Mouse (Mus musculus) cerebellum, adult 18-20 months (tissue): ENCODE data around the gene A830018L16Rik.
"Not testable (repeated sequence)": the region's sequence is repeated elsewhere in the genome, so short reads cannot be mapped to it uniquely, and the experiment has no call there.

Experiments
- DNase-seq, 2 experiments: peaks; one replicate each; pipeline ENCODE4 v3.0.0; 2021

Gene A830018L16Rik

DNA sequence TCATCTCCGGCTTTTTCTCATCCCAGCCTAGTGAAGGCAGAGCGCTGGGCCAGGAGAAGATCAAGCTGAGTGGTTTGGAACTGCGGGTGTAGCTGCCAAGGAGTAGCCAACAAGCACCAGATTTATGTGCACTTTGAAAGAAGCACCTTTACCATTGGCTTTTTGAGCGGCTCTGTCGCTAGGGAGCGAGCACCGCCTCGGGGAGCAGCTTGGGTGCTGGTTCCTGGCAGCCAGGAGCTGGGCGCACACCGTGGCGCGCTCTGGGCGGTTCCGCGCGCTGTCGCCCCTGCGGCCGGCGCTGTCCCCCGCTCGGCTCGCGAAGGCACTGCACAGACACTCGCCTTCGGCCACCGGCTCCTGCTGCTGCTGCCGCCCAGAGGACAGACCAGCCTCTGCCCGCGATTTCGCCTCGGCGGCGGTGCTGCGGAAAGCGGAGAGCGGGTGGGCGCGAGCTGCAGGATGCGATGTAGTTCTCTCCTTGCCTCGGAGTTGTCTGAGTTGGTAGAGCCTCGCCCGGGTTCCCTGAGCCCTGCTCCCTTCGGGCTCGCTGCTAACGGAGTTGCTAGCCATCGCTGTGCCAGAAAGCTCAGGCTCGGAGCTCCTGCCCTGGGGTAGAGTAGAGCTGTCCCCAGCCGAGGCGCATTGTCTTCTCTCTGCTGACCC lies at the start of gene A830018L16Rik:
Gene A830018L16Rik, plus strand, starts transcription at position 212 of the 663 bp plus-strand sequence.
- peak; percentile 31 to 68 for DNase-seq

DNA sequence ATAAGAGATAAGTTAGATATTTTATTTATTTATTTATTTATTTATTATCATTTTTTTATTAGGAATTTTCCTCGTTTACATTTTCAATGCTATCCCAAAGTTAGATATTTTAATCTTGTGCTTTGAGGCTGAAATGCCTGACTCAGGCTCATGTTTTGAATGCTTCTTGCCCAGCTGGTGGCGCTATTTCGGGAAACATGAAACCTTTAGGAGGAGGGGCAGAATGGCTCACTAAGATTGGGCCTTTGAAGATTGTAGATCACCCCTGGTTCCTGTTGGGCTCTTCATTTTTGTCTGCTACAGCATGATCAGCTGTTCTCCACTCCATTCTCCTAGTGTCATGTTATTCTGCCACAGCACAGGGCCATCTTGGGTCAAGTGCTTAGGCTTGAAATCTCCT lies 28.1 kb upstream of the A830018L16Rik start:
- DNase-seq, result no peak

DNA sequence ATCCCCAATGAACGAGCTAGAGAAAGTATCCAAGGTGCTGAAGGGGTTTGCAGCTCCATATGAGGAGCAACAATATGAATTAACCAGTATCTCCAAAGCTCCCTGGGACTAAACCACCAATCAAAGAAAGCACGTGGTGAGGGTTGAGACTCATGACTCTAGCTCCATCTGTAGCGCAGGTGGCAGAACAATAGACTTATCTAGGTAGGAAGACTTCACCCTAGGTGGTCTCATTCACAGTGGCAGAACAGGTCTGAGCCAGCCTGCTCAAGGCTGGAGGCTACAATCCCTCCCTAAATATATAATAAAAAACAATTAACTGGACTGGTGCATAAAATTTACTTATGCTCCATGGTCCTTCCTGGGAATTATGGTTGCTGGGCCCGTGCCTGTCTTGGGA lies 18.5 kb upstream of the A830018L16Rik start:
- DNase-seq, result no peak

DNA sequence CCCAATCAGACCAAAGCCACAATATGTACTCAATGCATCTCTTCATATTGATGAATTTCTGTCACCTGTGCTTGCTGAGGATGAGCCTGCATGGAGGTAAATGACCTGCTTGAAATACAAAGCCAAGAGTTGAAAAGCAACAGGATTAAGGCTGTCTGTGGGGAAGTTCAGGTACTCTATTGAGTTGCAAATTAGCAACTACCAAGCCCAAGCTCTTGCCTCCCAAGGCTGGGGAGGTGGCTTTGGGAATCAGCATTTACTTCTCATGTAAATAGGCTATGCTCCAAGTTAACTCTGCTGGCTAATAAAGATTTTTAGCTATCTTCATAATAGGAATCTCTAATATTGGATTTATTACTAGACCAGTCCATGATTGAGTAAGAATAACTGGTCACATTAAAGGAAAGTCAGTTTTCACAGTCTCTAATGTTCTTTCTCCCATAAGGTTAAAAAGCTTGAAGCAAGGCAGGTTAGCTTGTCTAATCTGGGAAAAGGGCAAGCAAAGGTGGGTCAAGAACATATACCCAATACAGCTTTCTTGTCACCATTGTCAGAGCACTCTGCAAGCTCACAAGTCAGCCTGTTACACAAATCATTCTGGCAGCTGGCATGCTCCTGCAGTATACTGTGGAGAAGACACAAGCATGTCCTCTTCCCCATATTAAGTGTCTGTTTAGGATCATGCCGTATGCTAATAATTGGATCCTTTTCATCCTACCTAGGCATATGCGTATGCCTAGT lies 17.7 kb upstream of the A830018L16Rik start:
- no peak for DNase-seq

DNA sequence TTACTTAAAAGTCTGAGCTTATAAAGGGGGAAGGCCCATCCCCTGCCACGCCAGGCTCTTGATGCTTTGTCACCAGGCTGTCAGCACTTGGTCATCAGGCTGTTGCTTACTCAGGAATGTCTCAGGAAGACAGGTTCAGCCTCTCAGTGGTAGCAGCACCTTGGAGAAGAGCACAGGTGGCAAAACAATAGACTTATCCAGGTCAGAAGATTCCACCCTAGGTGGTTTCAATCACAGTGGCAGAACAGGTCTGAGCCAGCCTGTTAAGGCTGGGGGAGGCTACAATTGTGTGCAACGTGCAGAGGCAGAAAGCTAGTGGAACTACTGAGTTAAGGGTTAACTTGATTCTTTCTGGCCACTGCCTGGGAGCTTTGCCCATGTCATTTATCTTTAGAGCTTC lies 12.7 kb upstream of the A830018L16Rik start:
- no peak for DNase-seq

DNA sequence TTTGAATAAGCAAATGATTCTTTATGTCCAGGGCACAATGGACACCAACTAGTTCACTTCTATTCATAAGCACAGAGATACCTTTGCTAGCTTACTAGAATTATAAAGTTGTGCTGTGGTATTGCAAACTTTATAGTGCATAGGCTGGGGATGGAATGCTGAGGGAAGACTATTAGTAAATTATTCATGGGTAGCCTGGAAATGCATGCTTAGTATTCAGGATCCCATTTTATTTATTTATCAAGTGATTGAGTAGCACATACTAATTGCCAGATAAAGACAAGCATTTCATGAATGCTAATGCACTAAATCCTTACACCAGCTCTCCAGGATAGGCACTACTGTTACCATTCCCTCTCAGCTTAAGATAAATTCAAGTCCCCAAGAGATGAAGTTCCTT lies 8.4 kb upstream of the A830018L16Rik start:
- no peak for DNase-seq

DNA sequence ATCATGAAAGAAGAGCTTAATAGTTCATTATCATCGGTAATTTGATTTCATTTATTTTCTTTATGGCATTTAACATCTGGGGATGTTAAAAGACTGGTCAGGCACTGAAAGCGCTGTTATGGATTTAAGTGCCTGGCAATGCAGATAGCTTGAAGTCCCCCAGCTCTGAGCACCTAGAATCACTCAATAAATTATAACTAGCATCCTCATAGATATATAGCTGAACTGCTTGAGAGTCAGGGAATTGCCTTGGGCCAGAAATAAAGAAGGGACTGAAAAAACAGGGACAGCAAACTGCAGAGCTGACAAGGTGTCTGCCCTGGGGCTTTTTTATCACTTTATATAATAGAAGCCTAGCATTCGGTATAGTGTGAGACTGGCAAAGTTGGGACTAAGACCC lies 7.9 kb upstream of the A830018L16Rik start:
- no peak for DNase-seq

DNA sequence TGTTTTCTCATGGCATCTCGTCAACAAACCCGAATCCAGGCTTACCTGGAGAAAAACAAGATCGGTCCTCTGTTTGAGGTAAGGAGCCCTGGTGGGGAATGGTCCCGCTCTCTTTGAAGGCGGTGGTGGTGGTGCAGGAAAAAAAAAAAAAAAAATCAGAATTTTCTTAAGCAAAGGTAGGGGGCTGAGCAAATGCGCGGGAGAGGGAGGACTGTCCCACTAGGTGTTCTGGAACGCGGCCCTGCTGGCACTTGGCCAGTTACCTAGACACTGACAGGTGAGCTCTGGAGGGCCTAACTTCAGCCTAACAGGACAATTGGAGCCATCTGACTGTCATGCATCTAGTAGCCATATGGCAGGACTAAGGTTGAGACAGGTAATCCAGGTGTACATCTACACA lies 655 bp downstream of the A830018L16Rik start:
- DNase-seq, result peak; percentile 16 to 51

DNA sequence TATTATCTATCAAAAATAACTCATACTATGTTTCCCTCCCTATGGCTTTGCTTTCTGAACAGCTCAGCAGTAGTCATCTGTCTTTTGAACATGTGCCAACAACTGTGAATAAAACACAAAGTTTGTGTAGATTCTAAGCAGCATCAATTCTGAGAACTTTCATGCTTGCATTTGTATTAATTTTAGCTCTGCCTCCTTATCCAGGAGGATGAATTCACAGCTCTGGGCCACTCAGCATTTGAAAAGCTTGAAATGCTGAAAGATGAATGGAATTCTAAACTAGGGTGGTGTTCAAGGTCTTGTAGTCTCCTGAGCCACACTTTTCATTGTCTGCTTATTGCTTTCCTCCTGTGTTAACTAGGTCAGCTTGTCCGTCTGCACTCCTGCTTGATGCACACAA lies 13.4 kb downstream of the A830018L16Rik start:
- DNase-seq, result no peak

DNA sequence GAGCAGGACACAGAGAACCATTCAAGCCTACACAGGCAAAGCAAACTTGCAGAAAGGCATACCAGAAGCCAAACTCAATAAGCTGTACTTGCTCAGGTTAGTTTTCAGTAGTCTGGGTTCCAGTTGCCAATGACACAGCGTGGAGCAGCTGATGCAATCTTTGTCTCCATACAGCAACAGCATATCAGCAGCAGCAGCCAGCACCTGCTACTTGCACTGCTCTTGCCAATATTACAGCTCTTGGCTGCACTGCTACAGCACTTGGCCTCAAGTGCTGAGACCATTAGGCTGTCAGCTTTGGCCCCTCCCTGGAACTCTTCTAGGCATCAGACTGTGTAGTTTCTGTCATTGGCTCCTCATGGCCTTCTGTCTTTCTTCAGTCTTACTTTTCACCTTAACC lies 44.4 kb downstream of the A830018L16Rik start:
- DNase-seq, result no peak

DNA sequence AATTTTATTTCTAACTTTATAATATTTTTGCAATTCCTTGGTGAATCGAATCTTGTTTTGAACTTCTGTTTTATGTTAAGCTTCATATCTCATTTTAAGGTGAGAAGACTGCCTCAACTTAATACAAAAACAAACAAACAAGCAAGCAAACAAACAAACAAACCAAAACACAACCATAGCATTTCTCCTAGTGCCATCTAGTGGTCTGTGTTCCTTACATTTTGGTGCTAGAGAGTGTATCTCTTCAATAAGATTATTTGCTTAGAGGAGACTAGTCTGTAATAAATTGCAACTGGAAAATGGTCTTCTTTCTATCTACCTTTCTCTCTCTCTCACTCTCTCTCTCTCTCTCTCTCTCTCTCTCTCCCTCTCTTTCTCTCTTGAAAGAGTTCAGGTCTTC lies 52.4 kb downstream of the A830018L16Rik start:
- DNase-seq, result no peak

DNA sequence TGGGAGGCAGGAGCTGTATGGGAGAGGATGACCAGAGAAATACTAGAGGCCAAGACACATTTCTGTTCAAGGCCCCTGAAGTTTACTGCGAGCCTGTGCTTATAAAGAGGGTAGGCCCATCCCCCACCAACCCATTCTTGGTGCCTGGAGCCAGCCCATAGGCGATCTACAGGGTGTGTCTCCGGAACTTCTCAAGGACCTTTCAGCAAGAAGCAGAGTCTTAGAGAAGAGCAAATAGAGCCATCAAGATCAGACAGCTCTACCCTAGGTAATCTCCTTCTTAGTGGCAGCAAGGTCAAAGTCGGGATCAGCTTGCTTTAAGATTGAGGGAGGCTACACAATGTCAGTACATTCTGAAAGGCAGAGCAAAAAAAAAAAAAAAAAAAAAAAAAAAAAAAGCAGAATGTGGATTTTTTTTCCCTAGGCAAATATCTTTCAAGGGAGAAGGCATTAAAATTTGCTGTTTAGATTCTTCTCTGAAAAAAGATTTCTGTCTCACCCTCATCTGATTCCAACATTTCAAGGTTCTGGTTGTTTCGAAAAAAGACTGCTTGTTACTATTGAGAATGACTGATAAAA lies 53.2 kb downstream of the A830018L16Rik start:
- no peak for DNase-seq

DNA sequence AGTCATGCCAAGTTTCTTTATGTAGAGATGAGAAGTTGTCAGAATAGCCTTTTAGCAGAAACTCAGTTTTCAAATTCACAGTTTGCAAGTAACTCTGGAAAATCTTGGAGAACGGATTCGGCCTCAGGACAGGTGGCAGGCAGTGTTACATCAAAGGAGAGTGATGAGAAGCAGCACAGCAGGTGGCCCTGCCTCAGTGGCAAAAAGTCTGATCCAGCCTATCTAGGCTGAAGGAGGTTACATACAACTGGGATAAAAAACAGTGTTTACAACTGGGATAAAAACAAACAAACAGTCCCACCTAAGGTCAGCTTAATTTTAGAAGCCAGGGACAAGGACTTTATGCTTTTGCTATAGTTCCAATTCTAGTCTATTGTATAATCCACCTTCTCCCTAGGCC lies 79.0 kb downstream of the A830018L16Rik start:
- DNase-seq, result no peak

DNA sequence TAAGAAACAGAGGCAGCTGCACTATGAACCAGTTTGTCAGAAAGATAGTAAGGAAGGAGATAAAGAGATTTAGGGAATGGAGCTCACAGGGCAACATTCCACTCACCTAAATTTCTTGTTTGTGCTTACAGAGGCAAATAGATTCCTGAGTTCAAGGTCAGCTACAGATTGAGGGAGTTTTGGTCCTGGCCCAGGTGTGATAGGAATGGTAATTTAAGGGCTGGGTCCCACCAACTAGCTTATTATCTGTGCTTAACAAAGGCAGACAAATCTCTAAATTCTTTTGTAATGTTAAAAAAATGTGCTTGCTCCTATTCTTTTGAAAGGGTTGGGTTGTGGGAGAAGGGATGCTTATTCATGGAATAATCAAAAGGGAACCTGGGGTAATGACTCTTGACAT lies 87.7 kb downstream of the A830018L16Rik start:
- DNase-seq, result no peak

DNA sequence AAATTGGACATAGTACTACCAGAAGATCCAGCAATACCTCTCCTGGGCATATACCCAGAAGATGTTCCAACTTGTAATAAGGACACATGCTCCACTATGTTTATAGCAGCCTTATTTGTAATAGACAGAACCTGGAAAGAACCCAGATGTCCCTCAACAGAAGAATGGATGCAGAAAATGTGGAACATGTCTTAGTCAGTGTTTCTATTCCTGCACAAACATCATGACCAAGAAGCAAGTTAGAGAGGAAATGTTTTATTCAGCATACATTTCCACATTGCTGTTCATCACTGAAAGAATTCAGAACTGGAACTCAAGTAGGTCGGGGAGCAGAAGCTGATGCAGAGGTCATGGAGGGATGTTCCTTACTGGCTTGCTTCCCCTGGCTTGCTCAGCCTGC lies 135.9 kb downstream of the A830018L16Rik start:
- not testable (repeated sequence) for DNase-seq

DNA sequence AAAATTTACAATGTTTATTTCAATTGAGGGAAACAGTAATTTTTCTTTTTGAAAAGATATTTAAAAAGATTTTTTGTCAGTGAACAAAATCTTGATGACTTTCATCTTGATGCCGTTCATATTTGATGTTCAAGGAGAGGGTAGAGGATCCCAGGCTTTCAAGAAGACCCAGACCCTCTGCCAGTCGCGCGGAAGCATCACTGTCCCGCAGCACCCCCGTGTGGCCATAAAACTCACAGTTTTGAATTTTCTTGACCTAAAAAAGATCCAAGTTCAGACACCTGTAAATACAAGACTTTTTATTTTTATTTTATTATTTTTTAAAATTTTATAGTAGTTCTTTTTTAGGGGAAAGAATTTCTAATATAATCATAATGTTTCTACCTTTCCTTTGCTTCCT lies 151.4 kb downstream of the A830018L16Rik start:
- DNase-seq, result peak; percentile 2 to 14

DNA sequence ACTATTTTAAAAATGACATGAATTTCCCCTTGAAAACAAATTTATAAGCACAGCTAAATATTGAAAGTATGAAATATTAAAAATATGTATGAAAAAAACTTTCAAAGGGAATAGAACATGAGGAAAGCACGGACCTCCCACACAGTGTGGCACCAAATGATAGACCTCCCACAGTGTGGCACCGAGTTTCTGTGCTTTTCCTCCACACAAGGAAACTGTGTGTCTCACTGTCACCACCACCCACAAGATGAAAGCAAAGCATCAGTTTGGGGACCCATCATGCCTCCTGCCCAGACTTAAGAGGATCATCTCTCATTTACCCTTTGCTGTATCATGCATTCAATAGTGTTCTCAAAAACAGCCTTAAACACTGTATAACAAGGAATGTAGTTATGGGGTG lies 152.8 kb downstream of the A830018L16Rik start:
- no peak for DNase-seq

DNA sequence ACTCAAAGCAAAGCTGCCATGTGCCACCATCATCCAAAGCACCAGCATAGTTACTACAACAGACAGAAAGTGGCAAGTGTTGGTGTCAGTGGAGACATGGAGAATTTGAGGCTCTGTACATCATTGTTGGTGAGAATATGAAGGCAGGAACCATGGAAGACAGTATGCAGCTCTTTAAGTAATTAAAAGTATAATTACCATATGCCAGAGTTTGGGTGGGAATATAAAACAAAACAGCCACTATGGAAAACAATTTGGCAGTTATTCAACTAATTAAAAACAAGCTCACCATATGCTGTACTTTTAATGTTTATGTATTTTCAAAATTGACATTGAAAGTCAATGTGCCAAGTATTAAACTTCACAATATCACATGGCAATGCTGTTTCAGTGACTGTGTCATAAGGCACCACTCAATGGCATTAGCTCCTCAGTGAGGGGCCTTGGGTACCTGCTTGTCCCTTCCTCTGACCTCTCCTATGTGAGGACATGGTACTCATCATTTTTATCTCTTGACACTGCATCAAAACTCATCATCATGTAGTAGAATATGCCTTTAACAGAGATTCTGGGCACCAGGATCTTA lies 153.5 kb downstream of the A830018L16Rik start:
- DNase-seq, result no peak

DNA sequence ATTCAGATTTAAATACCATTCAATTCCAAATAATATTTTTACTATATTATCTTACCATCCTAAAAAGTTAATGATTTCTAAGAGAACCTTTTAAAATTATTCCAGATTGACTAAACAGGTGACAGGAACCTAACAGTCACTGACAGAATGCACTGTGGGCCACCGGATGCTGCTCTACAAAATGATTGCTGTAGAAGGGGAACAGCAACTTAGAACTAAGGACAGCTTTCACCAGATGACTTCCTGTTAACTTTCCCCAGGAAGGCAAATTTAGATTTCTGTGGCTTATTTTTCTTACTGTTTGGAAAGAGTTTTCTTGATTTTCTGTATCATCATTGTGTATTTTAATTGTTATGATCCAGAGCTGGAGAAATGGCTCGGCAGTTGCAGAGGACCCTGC lies 156.4 kb downstream of the A830018L16Rik start:
- DNase-seq, result no peak

DNA sequence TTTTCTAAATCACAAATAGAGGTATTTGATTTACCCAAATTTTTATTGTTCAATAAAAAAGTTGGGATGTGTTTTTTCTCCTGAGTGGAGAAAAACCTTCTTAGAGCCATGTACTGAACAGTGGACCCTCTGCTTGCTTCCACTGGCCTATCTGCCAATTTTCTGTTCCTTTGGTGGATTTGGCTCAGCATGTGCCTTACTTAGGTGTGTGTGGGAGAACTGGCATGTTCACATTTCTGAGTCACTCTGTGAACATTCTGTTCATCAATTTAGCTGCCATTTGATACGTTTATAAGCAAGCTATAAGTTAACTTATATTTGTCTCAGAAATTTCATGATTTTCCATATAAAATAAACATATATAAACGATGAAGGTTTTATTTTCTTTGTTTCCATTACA lies 159.6 kb downstream of the A830018L16Rik start:
- no peak for DNase-seq

DNA sequence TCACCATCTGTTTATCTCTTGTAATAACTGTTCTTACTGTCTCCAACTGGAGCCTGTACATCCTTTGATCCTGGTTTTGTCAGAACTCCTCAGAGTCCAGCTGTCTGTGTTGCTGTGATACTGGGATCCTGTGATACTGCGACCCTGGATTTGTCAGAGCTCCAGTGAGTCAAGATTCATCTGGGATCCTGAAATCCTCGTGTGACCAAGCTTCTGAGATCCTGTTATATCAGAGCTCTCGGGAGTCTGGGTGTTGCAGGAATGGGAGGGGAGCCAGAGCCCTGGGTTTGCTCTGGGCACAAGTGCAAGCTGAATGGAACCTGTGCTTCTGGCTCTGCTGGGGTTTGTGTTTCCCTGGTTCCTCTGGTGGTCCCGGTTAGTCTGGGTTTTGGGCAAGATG lies 166.1 kb downstream of the A830018L16Rik start:
- no peak for DNase-seq

DNA sequence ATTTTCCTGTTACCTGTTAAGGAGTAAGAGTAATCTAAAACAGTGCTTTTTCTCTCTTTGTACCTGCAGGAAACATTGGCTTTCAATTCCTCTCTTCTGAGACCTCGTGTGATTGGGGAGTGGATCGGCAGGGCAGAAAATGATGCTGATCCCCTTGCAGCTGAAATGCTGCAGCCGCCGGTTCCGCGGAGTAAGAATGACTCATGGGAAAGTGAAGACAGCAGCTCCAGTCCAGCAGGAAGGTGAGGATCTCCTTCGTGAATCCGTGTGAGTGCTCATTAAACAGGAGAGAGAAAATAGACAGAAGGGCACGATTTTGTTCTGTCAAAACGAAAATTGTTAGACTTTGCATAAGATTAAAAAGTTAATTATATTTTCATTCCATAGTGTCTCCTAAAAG lies 174.4 kb downstream of the A830018L16Rik start:
- no peak for DNase-seq

DNA sequence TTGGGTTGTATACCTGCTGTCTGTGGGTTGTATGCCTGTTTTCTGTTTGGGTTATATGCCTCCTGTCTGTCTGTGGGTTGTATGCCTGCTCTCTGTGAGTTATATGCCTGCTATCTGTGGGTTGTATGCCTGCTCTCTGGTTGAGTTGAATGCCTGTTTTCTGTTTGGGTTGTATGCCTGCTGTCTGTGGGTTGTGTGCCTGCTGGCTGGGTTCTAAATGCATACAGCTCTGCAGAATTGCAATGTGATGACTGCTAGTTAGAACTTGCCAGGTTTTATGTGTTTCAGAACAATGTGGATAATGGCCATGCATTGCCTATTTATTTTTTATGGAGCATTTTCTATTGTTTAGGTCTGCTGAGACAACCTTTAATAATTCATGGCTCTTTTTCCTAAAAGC lies 236.2 kb downstream of the A830018L16Rik start:
- DNase-seq, result no peak

DNA sequence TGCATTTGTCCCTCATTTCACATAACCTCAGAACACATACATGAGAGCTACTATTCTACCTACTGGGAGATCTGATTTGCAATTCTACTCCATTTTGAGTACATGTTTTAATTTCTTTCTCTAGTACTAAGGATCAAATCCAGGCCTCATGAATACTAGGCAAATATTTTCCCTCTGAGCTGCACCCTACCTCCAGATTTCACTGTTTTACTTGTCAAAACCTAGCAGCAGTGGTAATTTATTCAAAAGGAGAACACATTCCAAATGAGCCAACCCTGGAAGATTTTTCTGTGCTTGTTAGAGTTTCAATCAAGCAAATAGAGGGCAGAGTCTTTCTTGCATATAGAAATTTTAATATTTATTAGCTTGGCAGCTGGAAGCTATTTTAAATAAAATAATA lies 238.9 kb downstream of the A830018L16Rik start:
- no peak for DNase-seq
